Mouse (Mus musculus): ENCODE measurements around the gene Pigu.

- TF ChIP-seq CTCF (IDR thresholded peaks at IDR 0.05): peak; percentile 57
- no peak for TF ChIP-seq EP300 (IDR thresholded peaks at IDR 0.05)
Measured at GRCm38 (mm10) chr2:155236362-155236992, 120.8 kb downstream of the Pigu start, which contains the start of gene Dynlrb1.
